Mouse (Mus musculus) midbrain, embryonic 16.5 days (tissue): ENCODE data around the gene Tlk1. TPM values are rescaled to one million over a fixed set of nuclear protein-coding genes. Genes with fewer than 3 reads are reported as not detected.
"Not testable (repeated sequence)": the region's sequence is repeated elsewhere in the genome, so short reads cannot be mapped to it uniquely, and the experiment has no call there.

ENCODE experiments used
- ATAC-seq: fragments of 200-750 bp; cut with Nextera tagmentation; 2 replicates; pipeline ENCODE4 v1.8.0; 2017; ENCODE audit warnings: moderate TSS enrichment
- H3K27ac ChIP-seq: fragments of 300-500 bp; sonication (generic); 2 replicates; pipeline ENCODE4 v1.5.1; 2014; ENCODE audit warnings: mild to moderate bottlenecking, low read length, mixed read lengths
- H3K27me3 ChIP-seq: fragments of 300-500 bp; sonication (generic); 2 replicates; pipeline ENCODE4 v1.6.1; 2014; ENCODE audit warnings: low read depth, low read length, mixed read lengths; ENCODE audit not compliant: control insufficient read depth, insufficient read depth
- H3K36me3 ChIP-seq: fragments of 300-500 bp; sonication (generic); 2 replicates; pipeline ENCODE4 v1.6.1; 2014; ENCODE audit warnings: mild to moderate bottlenecking, low read length, moderate library complexity, mixed read lengths; ENCODE audit not compliant: control insufficient read depth, insufficient read depth
- H3K4me1 ChIP-seq: fragments of 300-500 bp; sonication (generic); 2 replicates; pipeline ENCODE4 v1.6.1; 2014; ENCODE audit warnings: mild to moderate bottlenecking, low read length, mixed read lengths; ENCODE audit not compliant: control insufficient read depth, insufficient read depth
- H3K4me2 ChIP-seq: fragments of 300-500 bp; sonication (generic); 2 replicates; pipeline ENCODE4 v1.6.1; 2014; ENCODE audit warnings: mild to moderate bottlenecking, low read length, mixed read lengths
- H3K4me3 ChIP-seq: fragments of 300-500 bp; sonication (generic); 2 replicates; pipeline ENCODE4 v1.5.1; 2014; ENCODE audit warnings: low read depth, mild to moderate bottlenecking, low read length, moderate library complexity, mixed read lengths
- H3K9ac ChIP-seq: fragments of 300-500 bp; sonication (generic); 2 replicates; pipeline ENCODE4 v1.6.1; 2014; ENCODE audit warnings: low read depth, low read length, mixed read lengths
- H3K9me3 ChIP-seq: fragments of 300-500 bp; sonication (generic); replicated peaks from 2 replicates; pipeline ENCODE4 v1.6.1; 2014; ENCODE audit warnings: mild to moderate bottlenecking, low read length, mixed read lengths; ENCODE audit not compliant: control insufficient read depth, poor library complexity, severe bottlenecking
- WGBS: fragments of 180-500 bp; shearing (Covaris S2); extraction: QIAGEN DNeasy Blood & Tissue Kit; methylation state at CpG from one replicate; pipeline ENCODE4 v1.1.7; 2014; 5-methylcytosine and 5-hydroxymethylcytosine counted together
- polyA plus RNA-seq: library from polyadenylated mRNA; unstranded; fragments of >200 nt; fragmentation: Nextera tagmentation; extraction: Ambion mirVana; gene quantifications from 2 replicates; pipeline ENCODE4 v1.2.1, GENCODE M21; 2015

Tlk1 gene
- polyA plus RNA-seq, 1 experiment from 2014 or later, result 17.2 TPM

- WGBS, result 94% methylated on average over 3 of the region's 3 CpGs
- ATAC-seq, result no peak
- no peak overlapping the region for H3K4me3 ChIP-seq
- H3K4me2 ChIP-seq, result no peak overlapping the region
- H3K36me3 ChIP-seq, result no peaks in the 10 kb centered on the region
- no peaks in the 10 kb centered on the region for H3K4me1 ChIP-seq
- H3K9ac ChIP-seq, result no peak overlapping the region
- H3K27ac ChIP-seq, result no peak overlapping the region
- no peaks in the 10 kb centered on the region for H3K27me3 ChIP-seq
- H3K9me3 ChIP-seq, result no peaks in the 10 kb centered on the region
Measured at GRCm38 (mm10) chr2:70809921-70810320, 15.6 kb downstream of the Tlk1 start.

GRCm38 (mm10) chr2:70808681-70809080, 16.8 kb downstream of the Tlk1 start:
- Histone ChIP-seq H3K9ac (no peak overlapping the region), H3K27me3 (no peaks in the 10 kb centered on the region), H3K9me3 (no peaks in the 10 kb centered on the region), H3K36me3 (no peaks in the 10 kb centered on the region), H3K27ac (no peak overlapping the region), H3K4me2 (no peak overlapping the region), H3K4me3 (no peak overlapping the region), H3K4me1 (no peaks in the 10 kb centered on the region)
- ATAC-seq, result no peak

GRCm38 (mm10) chr2:70807678-70808077, 17.9 kb downstream of the Tlk1 start:
- WGBS, result 86% methylated on average over 3 of the region's 3 CpGs
- ATAC-seq, H3K27ac ChIP-seq, H3K4me3 ChIP-seq, H3K4me1 ChIP-seq, H3K27me3 ChIP-seq, H3K9me3 ChIP-seq, H3K36me3 ChIP-seq, H3K9ac ChIP-seq, H3K4me2 ChIP-seq: not testable (repeated sequence)

- Histone ChIP-seq H3K4me3 (no peak overlapping the region), H3K27me3 (no peaks in the 10 kb centered on the region), H3K9ac (no peak overlapping the region), H3K9me3 (no peaks in the 10 kb centered on the region), H3K4me1 (no peaks in the 10 kb centered on the region), H3K27ac (no peak overlapping the region), H3K36me3 (no peaks in the 10 kb centered on the region), H3K4me2 (no peak overlapping the region)
- ATAC-seq, result no peak
- 87% methylated on average over 5 of the region's 5 CpGs for WGBS
Measured at GRCm38 (mm10) chr2:70806020-70806419, 19.5 kb downstream of the Tlk1 start.

GRCm38 (mm10) chr2:70803696-70804095, 21.8 kb downstream of the Tlk1 start:
- not testable (repeated sequence) for H3K4me1 ChIP-seq, H3K4me2 ChIP-seq, H3K9ac ChIP-seq, H3K27ac ChIP-seq, ATAC-seq, H3K9me3 ChIP-seq, H3K27me3 ChIP-seq, H3K36me3 ChIP-seq, H3K4me3 ChIP-seq
- 92% methylated on average over 4 of the region's 4 CpGs for WGBS

GRCm38 (mm10) chr2:70802658-70803057, 22.9 kb downstream of the Tlk1 start:
- H3K9ac ChIP-seq, result no peak overlapping the region
- no peaks in the 10 kb centered on the region for H3K36me3 ChIP-seq
- no peak overlapping the region for H3K4me2 ChIP-seq
- WGBS, result 42% methylated on average over 6 of the region's 6 CpGs
- 0 out of 2 replicates have a peak, but pooled peaks cover 2% of the 10 kb centered on the region for H3K4me1 ChIP-seq
- H3K27me3 ChIP-seq, result no peaks in the 10 kb centered on the region
- no peak overlapping the region for H3K27ac ChIP-seq
- no peak overlapping the region for H3K4me3 ChIP-seq
- no peaks in the 10 kb centered on the region for H3K9me3 ChIP-seq
- no peak for ATAC-seq

- H3K36me3 ChIP-seq, result no peaks in the 10 kb centered on the region
- no peak overlapping the region for H3K9ac ChIP-seq
- H3K27me3 ChIP-seq, result no peaks in the 10 kb centered on the region
- H3K4me1 ChIP-seq, result 0 out of 2 replicates have a peak, but pooled peaks cover 2% of the 10 kb centered on the region
- no peak for ATAC-seq
- H3K4me2 ChIP-seq, result no peak overlapping the region
- H3K27ac ChIP-seq, result no peak overlapping the region
- H3K9me3 ChIP-seq, result no peaks in the 10 kb centered on the region
- no peak overlapping the region for H3K4me3 ChIP-seq
Measured at GRCm38 (mm10) chr2:70801543-70801942, 24.0 kb downstream of the Tlk1 start.

GRCm38 (mm10) chr2:70800396-70800795, 25.1 kb downstream of the Tlk1 start:
- Histone ChIP-seq H3K27ac (no peak overlapping the region), H3K4me3 (no peak overlapping the region), H3K9me3 (no peaks in the 10 kb centered on the region), H3K9ac (no peak overlapping the region), H3K4me1 (0 out of 2 replicates have a peak, but pooled peaks cover 2% of the 10 kb centered on the region), H3K27me3 (no peaks in the 10 kb centered on the region), H3K4me2 (no peak overlapping the region), H3K36me3 (no peaks in the 10 kb centered on the region)
- 94% methylated on average over 1 of the region's 1 CpGs for WGBS
- ATAC-seq, result no peak

GRCm38 (mm10) chr2:70793276-70793675, 32.3 kb downstream of the Tlk1 start:
- Histone ChIP-seq H3K4me1 (0 out of 2 replicates have a peak, but pooled peaks cover 2% of the 10 kb centered on the region), H3K4me3 (no peak overlapping the region), H3K36me3 (no peaks in the 10 kb centered on the region), H3K27me3 (no peaks in the 10 kb centered on the region), H3K4me2 (no peak overlapping the region), H3K27ac (no peak overlapping the region), H3K9ac (no peak overlapping the region), H3K9me3 (no peaks in the 10 kb centered on the region)
- 96% methylated on average over 4 of the region's 4 CpGs for WGBS
- ATAC-seq, result no peak

- no peak for ATAC-seq
- WGBS, result 87% methylated on average over 2 of the region's 2 CpGs
- H3K27ac ChIP-seq, result no peak overlapping the region
- no peak overlapping the region for H3K9ac ChIP-seq
- H3K4me3 ChIP-seq, result no peak overlapping the region
- H3K36me3 ChIP-seq, result no peaks in the 10 kb centered on the region
- H3K9me3 ChIP-seq, result no peaks in the 10 kb centered on the region
- H3K4me1 ChIP-seq, result no peaks in the 10 kb centered on the region
- H3K27me3 ChIP-seq, result no peaks in the 10 kb centered on the region
- no peak overlapping the region for H3K4me2 ChIP-seq
Measured at GRCm38 (mm10) chr2:70790246-70790645, 35.3 kb downstream of the Tlk1 start.
